Mouse (Mus musculus) large intestine, adult 2 months (tissue): ENCODE data around the gene Atcay. TPM values are rescaled to one million over a fixed set of nuclear protein-coding genes. Genes with fewer than 3 reads are reported as not detected.
A peak's percentile ranks its signal among the peaks of the same experiment; 100 is the strongest.
"Not testable (repeated sequence)": the region's sequence is repeated elsewhere in the genome, so short reads cannot be mapped to it uniquely, and the experiment has no call there.

Experiments used
- DNase-seq: peaks from one replicate; pipeline ENCODE4 v3.0.0-alpha.2; 2012; ENCODE audit warnings: low read depth, low spot score
- WGBS: fragments of 180-500 bp; shearing (Covaris S2); methylation state at CpG from one replicate; pipeline ENCODE4 v1.1.7; 2018; 5-methylcytosine and 5-hydroxymethylcytosine counted together
- polyA plus RNA-seq: library from polyadenylated mRNA; depleted of rRNA; stranded (reverse); fragments of >200 nt; gene quantifications from 2 replicates; pipeline ENCODE4 v1.2.3, GENCODE M21; 2012

Atcay gene
- polyA plus RNA-seq, 1 experiment = 0.76 TPM

DNA sequence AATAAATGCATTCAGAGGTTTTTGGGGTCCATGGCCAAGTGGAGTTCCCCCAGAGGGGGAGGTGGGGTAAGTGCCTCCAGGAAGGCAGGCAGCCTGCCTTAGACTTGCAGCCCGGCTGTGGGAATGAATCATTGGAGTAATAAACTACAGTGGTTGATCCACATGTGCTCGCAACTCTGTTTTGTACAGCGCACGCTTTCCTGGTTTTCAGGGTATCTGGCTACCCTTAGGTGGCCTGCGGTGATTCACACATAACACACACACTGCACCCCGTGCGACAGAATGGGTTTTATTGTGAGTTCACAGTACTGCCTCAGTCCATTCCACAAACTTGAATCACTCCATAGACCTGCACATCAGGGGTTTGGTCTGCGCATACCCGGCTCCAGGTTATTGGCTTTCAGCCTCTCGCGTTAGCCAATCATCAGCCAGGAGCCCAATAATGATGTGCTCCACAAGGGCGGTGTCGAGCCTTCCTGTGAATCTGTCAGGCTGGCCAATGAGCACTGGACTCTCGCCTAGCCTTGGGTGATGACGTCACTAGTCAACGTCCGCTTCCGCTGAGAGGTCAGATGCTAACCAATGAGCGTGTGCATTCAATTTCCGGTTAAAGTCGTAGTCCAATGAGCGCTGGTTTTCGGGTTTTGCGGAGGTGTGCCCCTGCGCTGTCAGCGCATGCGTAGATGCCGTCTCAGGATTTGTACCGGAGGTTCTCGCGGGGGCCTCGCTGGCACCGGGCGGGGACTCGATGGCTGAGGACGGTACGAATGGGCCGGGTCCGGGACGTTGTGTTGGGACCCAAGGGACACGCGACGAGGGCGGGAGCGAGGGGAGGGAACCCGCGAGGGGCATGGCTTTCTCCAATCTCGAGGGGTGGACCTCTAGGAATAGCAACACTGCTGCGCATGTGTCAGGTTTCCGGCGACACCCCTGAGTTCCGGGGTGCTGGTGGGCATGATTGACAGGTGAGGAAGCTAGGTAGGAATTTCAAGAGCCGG is 48.0 kb downstream of the Atcay start, which contains the start of gene Dapk3:
Gene Dapk3, plus strand, starts transcription at position 670 of the 998 bp plus-strand sequence.
- 4% methylated on average over 53 of the region's 53 CpGs for WGBS
- DNase-seq = peak; percentile 98

DNA sequence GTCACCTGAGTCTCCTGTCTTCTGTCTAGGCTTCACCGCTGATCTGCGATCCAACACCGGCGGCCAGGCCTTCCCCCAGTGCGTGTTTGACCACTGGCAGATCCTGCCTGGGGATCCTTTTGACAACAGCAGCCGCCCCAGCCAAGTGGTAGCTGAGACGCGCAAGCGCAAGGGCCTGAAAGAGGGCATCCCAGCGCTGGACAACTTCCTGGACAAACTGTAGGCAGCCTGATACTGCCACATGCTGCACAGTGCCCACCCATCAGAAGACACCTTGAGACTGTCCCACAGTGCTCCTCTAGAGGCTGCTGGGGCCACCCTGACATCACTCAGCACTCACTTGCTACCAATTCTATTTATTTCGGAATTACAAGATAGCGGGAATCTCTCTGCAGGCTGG is 48.8 kb downstream of the Atcay start:
- 86% methylated on average over 12 of the region's 12 CpGs for WGBS
- DNase-seq = not testable (repeated sequence)

DNA sequence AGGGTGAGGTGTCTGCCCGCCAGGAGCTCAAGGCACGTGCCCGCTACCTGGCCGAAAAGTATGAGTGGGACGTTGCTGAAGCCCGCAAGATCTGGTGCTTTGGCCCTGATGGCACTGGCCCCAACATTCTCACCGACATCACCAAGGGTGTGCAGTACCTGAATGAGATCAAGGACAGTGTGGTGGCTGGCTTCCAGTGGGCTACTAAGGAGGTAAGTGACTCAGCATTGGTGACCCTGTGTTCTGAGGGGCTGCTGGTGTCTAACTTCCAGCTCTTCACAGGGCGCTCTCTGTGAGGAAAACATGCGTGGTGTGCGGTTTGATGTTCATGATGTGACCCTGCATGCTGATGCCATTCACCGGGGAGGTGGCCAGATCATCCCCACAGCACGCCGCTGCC is 49.7 kb downstream of the Atcay start:
- 92% methylated on average over 13 of the region's 13 CpGs for WGBS
- no peak for DNase-seq

DNA sequence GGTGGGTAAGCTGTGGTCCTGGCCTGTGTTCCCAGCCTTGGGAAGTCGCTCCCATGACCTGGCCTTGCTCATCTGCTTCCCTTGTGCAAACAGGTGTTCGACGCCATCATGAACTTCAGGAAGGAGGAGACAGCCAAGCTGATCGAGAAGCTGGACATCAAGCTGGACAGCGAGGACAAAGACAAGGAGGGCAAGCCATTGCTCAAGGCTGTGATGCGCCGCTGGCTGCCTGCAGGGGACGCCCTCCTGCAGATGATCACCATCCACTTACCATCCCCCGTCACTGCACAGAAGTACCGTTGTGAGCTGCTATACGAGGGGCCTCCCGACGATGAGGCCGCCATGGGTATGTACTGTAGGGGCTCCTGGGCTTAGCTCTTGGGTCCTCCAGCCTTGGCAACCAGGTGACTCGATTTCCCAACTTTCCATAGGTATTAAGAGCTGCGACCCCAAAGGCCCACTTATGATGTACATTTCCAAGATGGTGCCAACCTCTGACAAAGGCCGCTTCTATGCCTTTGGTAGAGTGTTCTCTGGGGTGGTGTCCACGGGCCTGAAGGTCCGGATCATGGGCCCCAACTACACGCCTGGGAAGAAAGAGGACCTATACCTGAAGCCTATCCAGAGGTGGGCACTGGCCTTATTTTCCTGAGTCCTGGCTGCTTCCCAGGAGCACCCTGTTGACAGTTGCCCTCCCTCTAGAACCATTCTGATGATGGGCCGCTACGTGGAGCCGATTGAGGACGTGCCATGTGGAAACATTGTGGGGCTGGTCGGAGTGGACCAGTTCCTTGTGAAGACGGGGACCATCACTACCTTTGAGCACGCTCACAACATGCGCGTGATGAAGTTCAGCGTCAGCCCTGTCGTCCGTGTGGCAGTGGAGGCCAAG is 50.9 kb downstream of the Atcay start:
- DNase-seq = no peak
- WGBS = 83% methylated on average over 32 of the region's 32 CpGs

DNA sequence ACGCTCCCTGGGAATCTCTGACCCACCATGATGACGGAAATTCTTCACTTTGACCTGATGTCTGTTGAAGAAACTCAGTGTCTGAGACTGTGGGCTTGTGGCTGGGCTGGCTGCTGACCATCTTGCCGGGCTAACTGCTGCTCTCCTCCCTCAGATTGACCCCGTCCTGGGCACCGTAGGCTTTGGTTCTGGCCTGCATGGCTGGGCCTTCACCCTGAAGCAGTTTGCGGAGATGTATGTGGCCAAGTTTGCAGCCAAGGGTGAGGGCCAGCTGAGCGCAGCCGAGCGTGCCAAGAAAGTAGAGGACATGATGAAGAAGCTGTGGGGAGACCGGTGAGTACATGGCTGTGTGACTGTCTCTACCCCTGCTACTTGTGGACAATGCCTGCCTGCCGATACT is 51.7 kb downstream of the Atcay start:
- 89% methylated on average over 11 of the region's 11 CpGs for WGBS
- no peak for DNase-seq

DNA sequence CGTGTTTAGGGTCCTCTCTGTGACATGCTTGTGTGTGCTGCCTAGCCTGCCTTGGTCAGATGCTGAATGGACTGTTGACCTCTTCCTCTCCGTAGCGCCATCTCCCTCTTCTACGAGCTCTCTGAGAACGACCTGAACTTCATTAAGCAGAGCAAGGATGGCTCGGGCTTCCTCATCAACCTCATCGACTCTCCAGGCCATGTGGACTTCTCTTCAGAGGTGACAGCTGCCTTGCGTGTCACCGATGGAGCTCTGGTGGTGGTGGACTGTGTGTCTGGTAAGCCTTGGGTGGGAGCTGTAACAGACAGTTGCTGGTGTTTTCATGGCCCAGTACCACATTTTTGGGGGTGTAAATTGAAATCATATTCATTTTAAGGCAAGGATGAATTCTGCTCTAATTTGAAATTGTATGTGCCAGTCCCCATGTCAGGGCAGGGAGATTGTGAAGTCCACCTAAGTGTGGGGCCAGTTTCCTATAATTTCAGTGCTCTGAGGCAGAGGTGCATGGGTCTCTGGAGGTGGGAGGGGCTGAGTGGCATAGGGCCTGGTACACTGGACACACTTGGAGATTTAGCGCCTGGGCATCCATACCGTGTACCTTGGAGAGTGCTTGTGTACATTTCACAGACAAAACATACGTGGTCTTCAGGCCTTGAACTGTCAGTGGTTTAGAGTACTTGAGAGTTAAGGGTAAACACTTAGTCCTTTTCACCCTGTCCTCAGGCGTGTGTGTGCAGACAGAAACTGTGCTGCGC is 52.5 kb downstream of the Atcay start:
- DNase-seq = no peak
- WGBS = 33% methylated on average over 14 of the region's 14 CpGs

DNA sequence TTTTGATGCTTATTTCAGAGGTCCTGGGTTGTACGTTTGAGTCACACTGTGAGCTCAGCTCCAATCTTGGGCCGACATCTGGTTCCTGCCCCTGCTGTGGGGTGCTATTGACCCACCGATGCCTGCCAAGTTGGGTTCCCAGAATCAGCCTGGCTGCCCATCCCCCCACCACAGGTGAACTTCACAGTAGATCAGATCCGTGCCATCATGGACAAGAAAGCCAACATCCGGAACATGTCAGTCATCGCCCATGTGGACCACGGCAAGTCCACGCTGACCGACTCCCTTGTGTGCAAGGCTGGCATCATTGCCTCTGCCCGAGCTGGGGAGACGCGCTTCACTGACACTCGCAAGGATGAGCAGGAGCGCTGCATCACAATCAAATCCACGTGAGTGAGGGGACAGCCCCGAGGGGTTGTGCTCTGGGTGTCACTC is 53.1 kb downstream of the Atcay start:
- DNase-seq = no peak
- 5% methylated on average over 16 of the region's 16 CpGs for WGBS

DNA sequence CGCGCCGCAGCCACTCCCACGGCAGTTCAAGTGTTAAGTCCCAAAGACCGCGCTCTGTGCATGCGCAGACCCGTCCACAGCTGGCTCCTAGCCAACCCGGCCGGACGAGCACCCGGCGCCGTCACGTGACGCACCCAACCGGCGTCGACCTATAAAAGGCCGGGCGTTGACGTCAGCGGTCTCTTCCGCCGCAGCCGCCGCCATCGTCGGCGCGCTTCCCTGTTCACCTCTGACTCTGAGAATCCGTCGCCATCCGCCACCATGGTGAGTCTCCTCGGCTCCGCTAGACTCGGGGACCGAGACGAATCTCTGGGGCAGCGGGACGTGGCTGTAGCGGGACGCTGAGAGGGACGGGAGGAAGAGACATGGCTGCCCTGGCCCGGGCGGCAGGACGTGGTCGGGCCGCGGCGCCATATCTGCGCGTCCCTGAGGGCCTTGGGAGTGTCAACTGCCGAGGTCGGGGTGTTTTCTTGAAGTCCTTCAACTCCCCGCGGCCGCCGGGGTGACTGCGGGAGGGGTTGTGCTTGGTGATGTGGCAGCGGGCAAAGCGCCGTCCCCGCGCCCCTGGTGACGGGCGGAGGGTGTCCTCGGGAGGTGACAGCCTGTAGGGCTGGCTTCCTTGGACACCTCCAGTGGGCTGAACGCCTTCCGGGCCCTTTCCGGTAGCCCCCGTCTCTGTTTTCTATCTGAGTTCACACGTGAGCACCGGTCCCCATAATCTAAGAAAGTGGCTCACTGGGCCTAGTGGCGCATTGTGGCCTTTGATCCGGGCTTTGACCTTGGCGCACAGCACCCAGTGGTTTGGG is 54.0 kb downstream of the Atcay start, which contains the start of gene Eef2:
Gene Eef2, plus strand, starts transcription at position 166 of the 806 bp plus-strand sequence.
- under 1% methylated on average over 77 of the region's 77 CpGs for WGBS
- peak; percentile 75 for DNase-seq

DNA sequence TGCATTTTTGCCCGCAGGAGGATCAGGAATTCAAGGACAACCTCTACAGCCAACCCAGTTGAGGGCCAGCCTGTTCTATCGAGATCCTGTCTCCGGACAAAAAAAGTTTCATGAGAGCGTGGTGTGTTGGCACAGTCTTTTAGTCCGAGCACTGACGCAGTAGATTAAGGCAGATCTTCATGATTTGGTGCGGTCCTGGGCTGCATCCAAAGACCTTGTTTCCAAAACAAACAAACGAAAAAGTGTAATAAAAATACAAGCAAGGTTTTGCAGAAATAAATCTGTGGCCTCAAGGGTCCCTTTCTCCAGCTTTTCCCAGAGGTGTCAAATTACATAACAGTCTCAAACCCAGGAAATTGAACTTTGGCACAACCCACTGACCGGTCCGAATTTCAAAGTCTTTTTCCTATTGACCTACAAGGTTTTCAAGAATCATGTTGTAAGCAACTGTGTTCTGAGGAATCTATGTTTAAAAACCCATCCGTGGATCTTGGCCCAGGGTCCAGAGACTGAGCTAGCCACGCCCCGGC is 54.6 kb downstream of the Atcay start:
- DNase-seq = no peak
- WGBS = 2% methylated on average over 13 of the region's 13 CpGs

DNA sequence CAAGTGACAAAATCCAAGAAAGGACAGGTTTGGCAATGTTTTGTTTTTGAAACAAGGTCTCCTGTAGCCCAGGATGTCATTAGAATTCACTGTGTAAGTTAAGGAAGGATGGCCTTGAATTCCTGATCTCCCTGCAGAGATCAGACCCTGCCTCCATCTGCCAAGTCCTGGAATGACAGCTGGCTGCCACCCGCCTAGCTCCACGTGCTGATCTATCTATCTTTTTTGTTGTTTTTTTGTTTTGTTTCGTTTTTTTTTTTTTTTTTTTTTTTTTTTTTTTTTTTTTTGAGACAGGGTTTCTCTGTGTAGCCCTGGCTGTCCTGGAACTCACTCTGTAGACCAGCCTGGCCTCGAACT is 55.3 kb downstream of the Atcay start:
- WGBS = 3% methylated on average over 4 of the region's 4 CpGs
- not testable (repeated sequence) for DNase-seq

DNA sequence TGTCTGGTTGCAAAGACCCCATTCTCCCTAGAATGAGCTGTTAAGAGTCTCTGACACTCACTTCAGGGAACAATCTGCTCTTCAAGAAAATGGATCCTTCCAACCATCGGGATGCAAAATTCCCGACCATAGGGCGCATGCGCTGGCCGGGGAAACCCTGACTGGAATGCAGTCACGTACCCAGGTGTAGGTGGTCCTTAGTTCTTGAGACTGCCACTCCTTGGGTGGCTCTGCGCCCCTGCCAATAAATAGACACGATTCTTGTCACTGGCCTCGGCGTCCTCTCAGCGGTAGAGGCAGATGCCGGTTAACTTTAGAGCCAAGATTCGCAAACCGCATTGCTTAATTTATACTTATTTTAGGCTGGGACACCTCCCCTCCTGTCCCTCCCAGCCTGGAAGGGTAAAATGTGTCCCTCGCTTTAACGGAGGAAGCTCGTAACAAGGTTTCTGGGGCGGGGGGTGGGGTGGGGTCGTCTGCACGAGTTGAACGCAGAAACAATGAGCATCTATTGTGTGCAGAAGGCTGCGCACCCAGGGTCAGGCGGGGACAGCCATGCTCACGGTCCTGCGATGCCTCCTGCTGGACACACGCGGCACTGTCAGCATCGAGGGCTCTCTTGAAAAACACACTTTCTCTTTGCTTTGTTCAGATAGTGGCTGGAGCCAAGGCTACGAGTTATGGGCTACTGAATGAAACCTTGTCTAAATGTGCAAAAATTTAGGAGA is 55.9 kb downstream of the Atcay start:
- 6% methylated on average over 29 of the region's 29 CpGs for WGBS
- no peak for DNase-seq

DNA sequence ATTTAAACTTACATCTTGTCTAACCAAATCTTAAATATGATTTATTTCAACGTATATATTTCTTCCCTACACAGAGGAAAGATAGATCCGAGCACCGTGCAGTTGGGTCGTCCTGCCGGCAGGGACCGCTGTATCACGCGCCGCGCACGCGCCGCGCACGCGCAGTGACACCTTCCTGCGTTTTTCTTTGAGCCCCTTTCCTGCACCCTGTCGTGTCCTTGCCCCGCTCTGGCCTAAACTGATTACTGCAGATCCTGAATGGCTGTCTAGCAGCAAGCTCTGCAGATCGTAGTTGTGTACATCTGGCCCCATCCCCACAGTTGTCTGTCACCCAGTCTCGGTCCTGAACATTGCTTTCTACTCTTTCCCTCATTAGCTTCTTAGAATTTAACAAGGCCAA is 57.5 kb downstream of the Atcay start:
- no peak for DNase-seq
- 11% methylated on average over 21 of the region's 21 CpGs for WGBS

DNA sequence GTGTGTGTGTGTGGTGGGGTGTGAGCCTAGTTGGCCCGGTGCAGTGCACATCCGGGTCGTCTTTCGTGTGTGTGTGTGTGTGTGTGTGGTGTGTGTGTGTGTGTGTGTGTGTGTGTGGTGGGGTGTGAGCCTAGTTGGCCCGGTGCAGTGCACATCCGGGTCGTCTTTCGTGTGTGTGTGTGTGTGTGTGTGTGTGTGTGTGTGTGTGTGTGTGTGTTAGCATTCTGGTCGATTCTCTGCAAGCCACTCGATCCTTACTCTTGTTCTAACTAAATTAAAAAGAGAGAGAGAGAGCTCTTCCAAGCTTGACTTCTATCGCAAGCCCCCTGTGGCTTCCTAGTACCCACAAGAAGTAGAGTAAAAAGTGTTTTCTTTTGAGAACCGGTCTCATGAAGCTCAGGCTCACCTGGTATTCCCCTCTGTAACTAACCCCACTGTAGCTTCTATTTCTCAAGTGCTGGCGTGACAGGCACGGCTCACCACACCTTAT is 61.2 kb downstream of the Atcay start:
- 4% methylated on average over 14 of the region's 14 CpGs for WGBS
- DNase-seq = not testable (repeated sequence)

DNA sequence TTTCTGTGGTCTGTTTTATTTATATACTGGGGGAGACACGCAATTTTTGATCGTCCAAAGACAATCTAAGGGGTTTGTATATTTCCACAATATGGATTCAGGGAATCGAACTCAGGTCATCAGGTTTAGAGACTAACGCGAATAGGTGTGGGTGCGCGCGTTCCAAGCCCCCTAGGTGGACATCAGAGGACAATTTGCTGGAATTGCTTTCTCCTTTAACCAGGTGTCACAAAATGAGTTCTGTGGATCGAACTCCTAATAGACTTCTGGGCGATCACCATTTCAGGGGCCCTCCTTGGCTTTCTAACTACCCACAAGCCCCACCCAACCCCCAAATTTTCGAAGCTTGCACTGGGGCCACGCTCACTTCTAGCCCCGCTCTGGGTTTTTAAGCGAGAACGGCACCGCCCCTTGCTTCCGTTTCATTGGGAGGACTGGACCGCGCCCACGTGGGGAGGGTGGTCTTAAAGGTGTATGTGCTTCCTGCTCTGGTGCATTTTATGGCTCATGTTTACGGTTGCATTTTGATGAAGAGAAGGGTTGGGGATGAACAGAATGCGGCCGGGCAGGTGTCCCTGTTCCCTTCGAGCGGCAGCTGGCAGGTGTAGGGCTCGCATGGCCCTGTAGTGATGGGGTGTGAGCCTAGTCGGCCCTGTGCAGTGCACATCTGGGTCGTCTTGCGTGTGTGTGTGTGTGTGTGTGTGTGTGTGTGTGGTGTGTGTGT is 62.0 kb downstream of the Atcay start:
- WGBS = under 1% methylated on average over 29 of the region's 29 CpGs
- DNase-seq = no peak

DNA sequence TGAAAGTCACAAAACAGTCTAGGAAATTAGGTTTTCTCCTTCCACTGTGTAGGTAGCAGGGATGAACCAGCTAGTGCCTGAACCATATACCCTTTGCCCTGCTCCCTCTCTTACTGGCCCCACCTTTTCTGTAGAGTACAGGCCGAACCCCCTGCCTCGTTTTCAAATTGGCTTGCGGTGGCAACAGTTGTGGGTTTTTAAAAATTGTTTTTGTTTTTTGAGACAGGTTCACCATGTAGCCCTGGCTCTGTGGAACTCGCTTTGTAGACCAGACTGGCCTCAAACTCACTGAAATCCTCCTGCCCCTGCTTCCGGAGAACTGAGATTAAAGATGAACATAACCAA is 62.6 kb downstream of the Atcay start:
- WGBS = 3% methylated on average over 5 of the region's 5 CpGs

DNA sequence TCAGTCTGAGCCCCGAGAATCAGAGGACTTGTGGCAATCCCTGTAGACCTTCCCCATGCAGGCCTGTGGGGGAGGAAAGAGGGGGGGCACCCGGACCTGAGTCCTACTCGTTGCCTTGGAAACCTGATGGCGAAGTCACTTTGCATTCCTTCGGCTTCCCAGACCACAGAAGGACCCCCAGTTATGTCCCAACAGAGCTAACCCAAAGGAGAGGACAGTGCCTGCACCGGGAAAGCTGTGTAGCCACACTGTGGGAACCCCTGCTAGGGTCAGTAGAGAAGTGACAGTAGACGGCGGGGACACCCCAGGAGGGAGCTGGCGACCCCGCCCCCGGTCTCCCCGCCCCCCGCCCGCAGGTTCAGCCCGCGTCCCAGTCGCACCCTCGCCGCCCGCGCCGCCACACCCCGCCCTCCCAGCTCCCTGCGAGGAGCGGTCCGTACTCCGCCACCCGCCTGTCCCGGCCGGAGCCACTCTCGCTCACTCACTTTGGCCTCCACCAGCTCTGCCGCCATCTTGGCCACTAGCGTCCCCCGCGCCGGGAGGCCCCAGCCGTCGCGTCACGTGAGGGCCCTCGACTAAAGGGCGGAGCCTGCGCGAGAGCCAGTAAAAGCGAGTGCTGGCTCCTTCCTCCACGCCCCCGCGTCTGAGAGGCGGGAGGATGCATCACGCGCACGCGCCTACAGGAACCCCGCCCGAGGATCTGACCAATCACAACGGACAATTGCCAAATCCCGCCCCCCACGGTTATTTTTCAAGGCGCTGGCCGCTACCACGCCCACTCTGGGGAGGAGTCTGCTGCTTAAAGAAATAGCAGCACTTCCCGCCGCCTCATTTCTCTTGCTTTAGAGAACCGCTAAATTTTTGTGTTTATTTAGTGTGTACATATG is 63.2 kb downstream of the Atcay start, which contains the start of gene Pias4:
Gene Pias4, minus strand, starts transcription at position 724 of the 887 bp plus-strand sequence.
- WGBS = under 1% methylated on average over 64 of the region's 64 CpGs

More for the DNA sequence above, 62.6 kb downstream of the Atcay start:
- DNase-seq = no peak

More for the DNA sequence above, 63.2 kb downstream of the Atcay start, which contains the start of gene Pias4:
- DNase-seq = peak; percentile 94
